Mouse (Mus musculus) bone marrow macrophage, adult 2 months (primary cell): ENCODE results near the gene Hspa12b.

ENCODE experiments used
- CTCF ChIP-seq: IDR thresholded peaks from 2 replicates; pipeline ENCODE4 v1.5.1; 2012; ENCODE audit warnings: low read depth, mild to moderate bottlenecking, low read length, moderate library complexity
- POLR2A ChIP-seq: IDR thresholded peaks from 2 replicates; pipeline ENCODE4 v1.6.1; 2012; ENCODE audit warnings: mild to moderate bottlenecking, low read depth, low read length, borderline replicate concordance

- TF ChIP-seq POLR2A (no peak), CTCF (no peak)
Measured at GRCm38 (mm10) chr2:131127161-131127730, at the start of gene Hspa12b.
